Mouse (Mus musculus): Measurements from ENCODE around the gene Skor1. TPM values are rescaled to one million over a fixed set of nuclear protein-coding genes. Genes with fewer than 3 reads are reported as not detected.

Skor1 gene
- polyA plus RNA-seq, 1 experiment from 2014 or later, result 0.12 TPM

GRCm38 (mm10) chr9:63140211-63140610, 8.6 kb downstream of the Skor1 start:
- no peak overlapping the region for H3K4me3 ChIP-seq (ENCODE audit: low read depth, low read length)
- DNase-seq (ENCODE audit: low spot score) (peak; percentile 39), ATAC-seq (ENCODE audit: insufficient number of reproducible peaks, low FRiP score, low TSS enrichment, low read depth) (no peak)
- no peak overlapping the region for H3K27ac ChIP-seq (replicated peaks; ENCODE audit: low read depth, low read length)
- H3K9ac ChIP-seq (ENCODE audit: low read length), result no peak overlapping the region
- H3K9me3 ChIP-seq (ENCODE audit: control insufficient read depth, low read length), result no peaks in the 10 kb centered on the region
- WGBS, result 0% methylated on average over 9 of the region's 9 CpGs
- no peaks in the 10 kb centered on the region for H3K36me3 ChIP-seq (ENCODE audit: control insufficient read depth, insufficient read depth, low read length)
- H3K4me1 ChIP-seq (ENCODE audit: control insufficient read depth, insufficient read depth, low read length), result peaks cover 16% of the 10 kb centered on the region
- H3K27me3 ChIP-seq (ENCODE audit: control insufficient read depth, insufficient read depth, low read length), result peaks cover 96% of the 10 kb centered on the region
- H3K4me2 ChIP-seq (ENCODE audit: low read depth, severe bottlenecking), result no peak overlapping the region

GRCm38 (mm10) chr9:63139661-63140060, 9.1 kb downstream of the Skor1 start:
- H3K27me3 ChIP-seq (ENCODE audit: control insufficient read depth, insufficient read depth, low read length), result peaks cover 96% of the 10 kb centered on the region
- no peak overlapping the region for H3K9ac ChIP-seq (ENCODE audit: low read length)
- H3K4me2 ChIP-seq (ENCODE audit: low read depth, severe bottlenecking), result no peak overlapping the region
- no peaks in the 10 kb centered on the region for H3K9me3 ChIP-seq (ENCODE audit: control insufficient read depth, low read length)
- no peak overlapping the region for H3K4me3 ChIP-seq (ENCODE audit: low read depth, low read length)
- DNase-seq (ENCODE audit: low spot score), result peak; percentile 36
- no peak overlapping the region for H3K27ac ChIP-seq (replicated peaks; ENCODE audit: low read depth, low read length)
- ATAC-seq (ENCODE audit: insufficient number of reproducible peaks, low FRiP score, low TSS enrichment, low read depth), result no peak
- 2% methylated on average over 17 of the region's 17 CpGs for WGBS
- H3K36me3 ChIP-seq (ENCODE audit: control insufficient read depth, insufficient read depth, low read length), result no peaks in the 10 kb centered on the region
- H3K4me1 ChIP-seq (ENCODE audit: control insufficient read depth, insufficient read depth, low read length), result peaks cover 15% of the 10 kb centered on the region

- Histone ChIP-seq H3K9ac (ENCODE audit: low read length) (no peak overlapping the region), H3K4me2 (ENCODE audit: low read depth, severe bottlenecking) (peak overlapping the region; percentile 45), H3K27ac (replicated peaks; ENCODE audit: low read depth, low read length) (no peak overlapping the region), H3K4me1 (ENCODE audit: control insufficient read depth, insufficient read depth, low read length) (peaks cover 9% of the 10 kb centered on the region), H3K27me3 (ENCODE audit: control insufficient read depth, insufficient read depth, low read length) (peaks cover 92% of the 10 kb centered on the region), H3K36me3 (ENCODE audit: control insufficient read depth, insufficient read depth, low read length) (no peaks in the 10 kb centered on the region), H3K9me3 (ENCODE audit: control insufficient read depth, low read length) (no peaks in the 10 kb centered on the region), H3K4me3 (ENCODE audit: low read depth, low read length) (peak overlapping the region; percentile 16)
- under 1% methylated on average over 31 of the region's 31 CpGs for WGBS
- DNase-seq (ENCODE audit: low spot score) (peak; percentile 72), ATAC-seq (ENCODE audit: insufficient number of reproducible peaks, low FRiP score, low TSS enrichment, low read depth) (no peak)
These were observed 10.2 kb downstream of the Skor1 start for GRCm38 (mm10) chr9:63138481-63138967.

DNA sequence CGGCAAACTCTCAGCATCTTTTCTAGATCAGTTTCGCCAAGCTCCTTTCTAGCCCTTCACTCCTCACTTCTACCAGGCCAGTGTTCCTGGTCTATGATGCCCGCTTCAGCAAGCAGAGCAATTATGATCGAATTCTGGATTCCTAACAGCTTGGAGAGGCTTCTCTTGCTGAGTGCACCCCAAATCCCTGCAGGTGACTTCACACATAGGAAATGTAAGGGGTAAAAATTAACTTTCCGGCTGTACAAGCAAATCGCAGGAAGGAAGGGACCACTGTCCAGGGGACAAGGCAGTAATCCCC, 11.2 kb downstream of the Skor1 start:
- H3K27ac ChIP-seq (replicated peaks; ENCODE audit: low read depth, low read length), result no peak overlapping the region
- no peak overlapping the region for H3K9ac ChIP-seq (ENCODE audit: low read length)
- ATAC-seq (ENCODE audit: insufficient number of reproducible peaks, low FRiP score, low TSS enrichment, low read depth) (no peak), DNase-seq (ENCODE audit: low spot score) (no peak)
- H3K9me3 ChIP-seq (ENCODE audit: control insufficient read depth, low read length), result no peaks in the 10 kb centered on the region
- H3K36me3 ChIP-seq (ENCODE audit: control insufficient read depth, insufficient read depth, low read length), result no peaks in the 10 kb centered on the region
- H3K4me2 ChIP-seq (ENCODE audit: low read depth, severe bottlenecking), result no peak overlapping the region
- peaks cover 82% of the 10 kb centered on the region for H3K27me3 ChIP-seq (ENCODE audit: control insufficient read depth, insufficient read depth, low read length)
- 8% methylated on average over 6 of the region's 6 CpGs for WGBS
- no peak overlapping the region for H3K4me3 ChIP-seq (ENCODE audit: low read depth, low read length)
- H3K4me1 ChIP-seq (ENCODE audit: control insufficient read depth, insufficient read depth, low read length), result peaks cover 7% of the 10 kb centered on the region

DNA sequence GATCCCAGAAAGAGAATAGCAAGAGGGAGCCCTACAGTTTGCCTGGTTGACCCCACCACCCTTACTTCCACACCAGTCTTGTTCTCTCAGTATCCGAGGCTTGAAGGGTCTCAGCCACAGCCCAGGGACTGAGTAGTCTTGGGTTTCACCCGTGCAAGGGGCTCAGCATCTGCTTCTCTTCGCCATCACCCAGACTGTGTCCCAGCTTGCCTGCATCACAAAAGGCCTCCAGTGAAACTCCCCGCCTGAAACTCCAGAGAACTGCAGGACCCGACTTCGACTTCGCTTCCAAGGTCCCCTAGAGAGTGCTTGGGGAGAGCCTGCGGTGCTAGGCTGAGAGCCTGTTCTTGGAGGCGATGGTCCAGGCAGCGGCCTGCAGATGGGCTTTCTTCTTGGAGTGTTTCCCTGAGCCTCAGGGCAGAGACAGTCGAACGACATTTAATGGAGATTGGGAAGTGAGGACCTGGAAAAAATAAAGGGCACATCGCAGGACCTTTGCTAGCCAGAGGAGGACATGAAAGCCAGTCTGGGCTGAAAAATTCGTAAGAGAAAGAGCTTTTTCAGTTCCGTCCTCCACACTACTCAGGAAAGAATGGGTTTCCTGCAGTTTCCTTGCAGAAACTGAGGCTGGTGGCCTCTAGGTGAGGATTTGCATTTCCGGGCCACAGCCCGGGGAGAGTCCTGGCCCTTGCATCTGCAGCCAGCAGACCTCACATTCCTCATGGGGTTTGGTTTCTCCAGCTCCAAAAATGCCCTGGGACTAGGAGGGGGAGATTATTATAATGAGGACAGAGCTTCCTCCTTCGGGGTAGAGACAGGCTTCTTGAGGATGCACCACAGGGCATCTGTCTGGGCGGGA, 11.8 kb downstream of the Skor1 start:
- no peak overlapping the region for H3K4me2 ChIP-seq (ENCODE audit: low read depth, severe bottlenecking)
- H3K9ac ChIP-seq (ENCODE audit: low read length), result no peak overlapping the region
- H3K9me3 ChIP-seq (ENCODE audit: control insufficient read depth, low read length), result no peaks in the 10 kb centered on the region
- H3K4me1 ChIP-seq (ENCODE audit: control insufficient read depth, insufficient read depth, low read length), result peaks cover 4% of the 10 kb centered on the region
- DNase-seq (ENCODE audit: low spot score) (peak; percentile 61), ATAC-seq (ENCODE audit: insufficient number of reproducible peaks, low FRiP score, low TSS enrichment, low read depth) (no peak)
- 3% methylated on average over 19 of the region's 19 CpGs for WGBS
- H3K36me3 ChIP-seq (ENCODE audit: control insufficient read depth, insufficient read depth, low read length), result no peaks in the 10 kb centered on the region
- H3K4me3 ChIP-seq (ENCODE audit: low read depth, low read length), result no peak overlapping the region
- peaks cover 76% of the 10 kb centered on the region for H3K27me3 ChIP-seq (ENCODE audit: control insufficient read depth, insufficient read depth, low read length)
- no peak overlapping the region for H3K27ac ChIP-seq (replicated peaks; ENCODE audit: low read depth, low read length)

DNA sequence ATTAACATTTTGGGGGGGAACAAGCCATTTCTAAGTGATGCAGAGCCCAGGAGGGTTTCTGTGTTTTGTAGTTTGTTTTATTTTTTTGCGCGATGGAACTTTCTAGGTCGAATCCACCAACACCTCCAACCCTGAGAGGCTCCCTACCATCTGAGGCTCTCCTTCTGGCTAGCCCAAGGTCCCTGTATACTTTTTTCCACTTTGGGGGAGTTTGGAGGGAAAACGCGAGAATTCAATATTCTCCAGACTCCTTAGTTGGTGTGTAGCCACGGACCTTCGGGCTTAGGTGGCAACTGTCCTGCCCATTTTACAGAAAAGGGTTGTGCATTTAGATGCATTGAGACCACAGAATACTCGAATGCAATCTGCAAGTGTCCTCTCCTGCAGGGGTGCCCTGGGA, 12.5 kb downstream of the Skor1 start:
- no peak overlapping the region for H3K9ac ChIP-seq (ENCODE audit: low read length)
- H3K4me1 ChIP-seq (ENCODE audit: control insufficient read depth, insufficient read depth, low read length), result peaks cover 9% of the 10 kb centered on the region
- H3K9me3 ChIP-seq (ENCODE audit: control insufficient read depth, low read length), result no peaks in the 10 kb centered on the region
- DNase-seq (ENCODE audit: low spot score) (peak; percentile 35), ATAC-seq (ENCODE audit: insufficient number of reproducible peaks, low FRiP score, low TSS enrichment, low read depth) (no peak)
- WGBS, result 6% methylated on average over 8 of the region's 8 CpGs
- no peak overlapping the region for H3K4me2 ChIP-seq (ENCODE audit: low read depth, severe bottlenecking)
- H3K4me3 ChIP-seq (ENCODE audit: low read depth, low read length), result no peak overlapping the region
- peaks cover 69% of the 10 kb centered on the region for H3K27me3 ChIP-seq (ENCODE audit: control insufficient read depth, insufficient read depth, low read length)
- no peak overlapping the region for H3K27ac ChIP-seq (replicated peaks; ENCODE audit: low read depth, low read length)
- no peaks in the 10 kb centered on the region for H3K36me3 ChIP-seq (ENCODE audit: control insufficient read depth, insufficient read depth, low read length)

DNA sequence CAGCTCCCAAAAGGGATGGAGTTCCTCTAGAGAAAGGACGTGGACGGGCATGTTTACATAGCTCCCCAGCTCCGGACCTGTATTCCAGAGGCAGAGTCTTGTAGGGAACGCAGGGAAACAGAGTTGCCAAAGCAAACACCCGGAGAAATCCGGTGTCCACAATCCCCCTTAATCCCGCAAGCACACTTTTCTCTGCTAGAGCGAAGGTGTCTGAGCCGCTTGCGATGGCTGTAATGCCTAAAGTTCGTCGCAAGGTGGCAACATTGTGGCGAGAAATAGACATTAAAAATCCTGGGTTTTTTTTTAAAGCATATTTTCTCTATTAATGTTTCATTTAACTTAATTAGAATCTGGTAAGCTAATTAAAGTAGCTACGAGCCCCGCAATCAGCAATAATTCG, 13.0 kb downstream of the Skor1 start:
- DNase-seq (ENCODE audit: low spot score), result peak; percentile 76
- H3K4me3 ChIP-seq (ENCODE audit: low read depth, low read length), result peak overlapping the region; percentile 15; the same call in 1 of the 2 replicates
- H3K27me3 ChIP-seq (ENCODE audit: control insufficient read depth, insufficient read depth, low read length), result peaks cover 65% of the 10 kb centered on the region
- no peaks in the 10 kb centered on the region for H3K36me3 ChIP-seq (ENCODE audit: control insufficient read depth, insufficient read depth, low read length)
- peaks cover 9% of the 10 kb centered on the region for H3K4me1 ChIP-seq (ENCODE audit: control insufficient read depth, insufficient read depth, low read length)
- peak overlapping the region; percentile 34; the same call in 1 of the 2 replicates for H3K4me2 ChIP-seq (ENCODE audit: low read depth, severe bottlenecking)
- no peak overlapping the region for H3K27ac ChIP-seq (replicated peaks; ENCODE audit: low read depth, low read length)
- H3K9ac ChIP-seq (ENCODE audit: low read length), result no peak overlapping the region; the same call in 1 of the 2 replicates
- no peak for ATAC-seq (ENCODE audit: insufficient number of reproducible peaks, low FRiP score, low TSS enrichment, low read depth)
- WGBS, result under 1% methylated on average over 16 of the region's 16 CpGs
- no peaks in the 10 kb centered on the region for H3K9me3 ChIP-seq (ENCODE audit: control insufficient read depth, low read length)

- DNase-seq (ENCODE audit: low spot score) (no peak), ATAC-seq (ENCODE audit: insufficient number of reproducible peaks, low FRiP score, low TSS enrichment, low read depth) (no peak)
- peaks cover 61% of the 10 kb centered on the region for H3K27me3 ChIP-seq (ENCODE audit: control insufficient read depth, insufficient read depth, low read length)
- H3K27ac ChIP-seq (replicated peaks; ENCODE audit: low read depth, low read length), result no peak overlapping the region
- WGBS, result 3% methylated on average over 11 of the region's 11 CpGs
- H3K4me2 ChIP-seq (ENCODE audit: low read depth, severe bottlenecking), result peak overlapping the region; percentile 34; the same call in 1 of the 2 replicates
- peak overlapping the region; percentile 15; the same call in 1 of the 2 replicates for H3K4me3 ChIP-seq (ENCODE audit: low read depth, low read length)
- H3K36me3 ChIP-seq (ENCODE audit: control insufficient read depth, insufficient read depth, low read length), result no peaks in the 10 kb centered on the region
- no peak overlapping the region; the same call in 1 of the 2 replicates for H3K9ac ChIP-seq (ENCODE audit: low read length)
- H3K4me1 ChIP-seq (ENCODE audit: control insufficient read depth, insufficient read depth, low read length), result peaks cover 9% of the 10 kb centered on the region
- no peaks in the 10 kb centered on the region for H3K9me3 ChIP-seq (ENCODE audit: control insufficient read depth, low read length)
These were observed 13.4 kb downstream of the Skor1 start for GRCm38 (mm10) chr9:63135356-63135755.

Measured in limb, embryonic 11.5 days (tissue).